Mouse (Mus musculus) kidney, postnatal 4 days (tissue): ENCODE data around the gene Aldh18a1.

ENCODE experiments used
- DNase-seq, 2 experiments: peaks; one replicate each; pipeline ENCODE4 v3.0.0; 2021; ENCODE audit warnings: mixed read lengths in 2 of 2

Aldh18a1 gene

GRCm38 (mm10) chr19:40526367-40527014, 61.8 kb downstream of the Aldh18a1 start:
- DNase-seq, result no peak

- no peak for DNase-seq
These were observed 64.7 kb downstream of the Aldh18a1 start for GRCm38 (mm10) chr19:40523431-40524005.

GRCm38 (mm10) chr19:40520403-40520802, 67.9 kb downstream of the Aldh18a1 start:
- peak; percentile 26 to 40 for DNase-seq

GRCm38 (mm10) chr19:40518706-40519105, 69.6 kb downstream of the Aldh18a1 start:
- DNase-seq, result no peak

GRCm38 (mm10) chr19:40515596-40515995, 72.7 kb downstream of the Aldh18a1 start:
- no peak for DNase-seq

- no peak for DNase-seq
These were observed 73.9 kb downstream of the Aldh18a1 start for GRCm38 (mm10) chr19:40514376-40514775.

- DNase-seq, result peak; percentile 95 to 98
These were observed 74.6 kb downstream of the Aldh18a1 start, which contains the start of gene Sorbs1 for GRCm38 (mm10) chr19:40513632-40514078. Gene Sorbs1, minus strand, starts transcription at chr19:40513779.

GRCm38 (mm10) chr19:40512500-40513421, 75.5 kb downstream of the Aldh18a1 start:
- peak; percentile 52 to 68 for DNase-seq

- DNase-seq, result peak in 1 of 2 experiments; percentile 17
These were observed 76.5 kb downstream of the Aldh18a1 start for GRCm38 (mm10) chr19:40511679-40512309.

- no peak for DNase-seq
These were observed 77.2 kb downstream of the Aldh18a1 start for GRCm38 (mm10) chr19:40511100-40511439.

- no peak for DNase-seq
These were observed 77.7 kb downstream of the Aldh18a1 start for GRCm38 (mm10) chr19:40510387-40511099.

GRCm38 (mm10) chr19:40509274-40509673, 79.0 kb downstream of the Aldh18a1 start:
- DNase-seq, result no peak

- peak in 1 of 2 experiments; percentile 9 for DNase-seq
These were observed 79.4 kb downstream of the Aldh18a1 start for GRCm38 (mm10) chr19:40508851-40509250.

- no peak for DNase-seq
These were observed 81.3 kb downstream of the Aldh18a1 start for GRCm38 (mm10) chr19:40506965-40507364.

GRCm38 (mm10) chr19:40504336-40504735, 83.9 kb downstream of the Aldh18a1 start:
- no peak for DNase-seq
